Mouse (Mus musculus): ENCODE results near the gene Sf3b6.

Gene Sf3b6

DNA sequence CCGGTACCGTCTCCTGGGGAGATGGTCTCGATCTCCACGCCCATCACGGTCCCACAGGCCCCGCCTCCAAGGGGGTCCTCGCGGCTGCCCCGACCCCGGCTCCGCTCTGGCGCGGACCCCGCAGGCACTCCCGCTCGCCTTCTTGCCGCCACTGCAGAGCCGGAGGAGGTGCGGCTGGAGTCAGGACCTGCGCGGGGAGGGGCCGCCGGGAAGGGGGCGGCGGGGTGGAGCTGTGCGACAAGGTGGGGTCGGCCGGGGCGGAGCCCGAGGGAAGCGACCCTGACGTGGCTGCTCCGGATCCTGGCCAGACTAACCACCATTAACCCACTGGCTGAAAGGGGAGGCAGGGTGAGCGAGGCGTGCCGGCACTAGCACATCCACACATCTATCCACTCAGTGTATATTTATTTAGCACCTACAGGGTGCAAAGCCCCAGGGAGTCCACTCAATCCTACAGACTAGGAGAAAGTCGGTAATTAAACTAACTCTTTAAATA is 24.1 kb downstream of the Sf3b6 start, which contains the start of gene Fkbp1b:
TSS of gene Fkbp1b (minus strand) at position 200 of the 496 bp plus-strand sequence.
- peak; percentile 64 for DNase-seq

- DNase-seq: no peak
Observed at GRCm38 (mm10) chr12:4842456-4842855, 25.1 kb downstream of the Sf3b6 start.

DNA sequence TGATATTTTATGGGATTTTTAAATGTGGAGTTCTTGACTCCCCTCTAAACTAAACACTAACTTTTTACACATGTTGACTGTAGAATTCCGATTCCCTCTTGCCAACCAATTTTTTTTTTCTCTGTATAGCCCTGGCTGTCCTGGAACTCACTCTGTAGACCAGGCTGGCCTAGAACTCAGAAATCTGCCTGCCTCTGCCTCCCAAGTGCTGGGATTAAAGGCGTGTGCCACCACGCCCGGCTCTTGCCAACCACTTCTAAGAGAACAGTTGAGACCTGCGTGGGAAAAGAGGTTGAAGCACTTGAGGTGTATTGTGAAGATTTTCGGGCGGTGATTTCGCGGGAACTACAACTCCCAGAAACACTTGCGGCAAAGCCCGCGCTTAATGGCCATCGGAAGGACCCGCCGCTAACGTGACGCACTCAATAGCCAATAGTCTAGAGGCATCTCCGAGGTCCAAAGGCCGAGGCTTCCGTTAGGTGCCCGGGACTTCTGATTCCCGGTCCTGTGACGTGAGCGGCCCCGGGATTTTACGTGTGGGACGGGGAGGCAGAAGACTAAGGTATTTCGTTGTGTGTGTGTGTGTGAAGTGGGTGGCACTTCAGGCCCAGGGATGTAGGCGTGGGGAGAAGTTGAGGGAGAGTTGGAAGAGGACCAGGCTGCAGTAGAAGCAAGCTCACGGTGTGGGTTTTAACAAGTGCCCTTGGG is 25.7 kb downstream of the Sf3b6 start, which contains the start of gene Wdcp:
TSS of gene Wdcp (plus strand) at position 414 of the 708 bp plus-strand sequence.
- DNase-seq: peak; percentile 88

GRCm38 (mm10) chr12:4843741-4844140 is 26.4 kb downstream of the Sf3b6 start:
- no peak for DNase-seq

GRCm38 (mm10) chr12:4856160-4856559 is 38.8 kb downstream of the Sf3b6 start:
- no peak for DNase-seq

GRCm38 (mm10) chr12:4856834-4857233 is 39.5 kb downstream of the Sf3b6 start:
- DNase-seq: no peak

GRCm38 (mm10) chr12:4859241-4859914 is 42.0 kb downstream of the Sf3b6 start:
- DNase-seq: no peak

DNA sequence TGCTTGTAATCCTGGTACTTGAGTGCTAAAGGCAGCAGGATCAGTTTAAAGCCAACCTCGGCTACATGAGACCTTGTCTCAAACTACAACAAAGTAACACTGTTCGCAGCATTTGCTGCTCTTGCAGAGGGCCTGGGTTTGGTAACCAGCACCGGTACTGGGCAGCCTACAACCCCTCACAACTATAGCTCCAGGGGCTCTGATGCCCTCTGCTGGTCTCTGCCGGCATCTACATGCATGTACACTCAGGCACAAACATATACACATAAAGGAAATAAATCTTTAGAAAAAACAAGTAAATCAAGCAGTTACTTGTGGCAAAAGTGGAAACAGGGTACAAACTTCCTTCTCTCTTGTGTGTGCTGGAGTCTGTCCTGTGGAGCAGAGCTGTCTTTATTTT is 45.3 kb downstream of the Sf3b6 start:
- DNase-seq: no peak

DNA sequence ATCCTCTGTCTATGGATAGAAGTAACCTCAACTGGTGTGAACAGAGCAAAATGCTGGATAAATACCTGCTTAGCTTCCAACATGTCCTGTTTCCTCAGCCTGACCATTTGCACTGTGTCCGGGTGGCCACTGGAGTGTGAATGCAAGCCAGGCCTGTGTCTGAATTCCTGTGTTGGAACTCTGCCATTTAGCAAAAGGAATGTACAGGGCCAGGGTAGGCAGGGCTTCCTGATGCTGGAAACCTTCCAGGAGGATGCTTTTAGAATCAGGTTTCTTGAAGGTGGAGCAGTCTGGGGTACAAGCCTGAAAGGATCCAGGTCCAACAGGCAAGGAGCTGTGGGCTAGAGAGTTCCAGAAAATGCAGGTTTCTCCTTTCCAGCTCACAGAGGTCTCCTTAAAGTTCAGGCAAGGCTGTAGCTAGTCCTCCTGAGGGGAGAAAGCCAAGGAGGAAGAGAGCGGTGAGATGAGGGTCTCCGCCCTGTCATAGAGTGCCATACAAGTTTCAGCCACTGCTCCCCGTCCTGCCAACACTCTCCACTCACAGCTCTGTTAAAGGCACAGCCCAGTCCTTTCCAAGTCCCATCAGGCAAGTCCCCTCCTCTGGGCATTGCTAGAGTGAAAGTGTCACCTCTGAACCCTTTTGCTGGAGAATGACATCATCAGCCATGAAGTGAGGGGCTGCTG is 46.5 kb downstream of the Sf3b6 start:
- DNase-seq: peak; percentile 18

GRCm38 (mm10) chr12:4864338-4864690 is 47.0 kb downstream of the Sf3b6 start:
- no peak for DNase-seq

DNA sequence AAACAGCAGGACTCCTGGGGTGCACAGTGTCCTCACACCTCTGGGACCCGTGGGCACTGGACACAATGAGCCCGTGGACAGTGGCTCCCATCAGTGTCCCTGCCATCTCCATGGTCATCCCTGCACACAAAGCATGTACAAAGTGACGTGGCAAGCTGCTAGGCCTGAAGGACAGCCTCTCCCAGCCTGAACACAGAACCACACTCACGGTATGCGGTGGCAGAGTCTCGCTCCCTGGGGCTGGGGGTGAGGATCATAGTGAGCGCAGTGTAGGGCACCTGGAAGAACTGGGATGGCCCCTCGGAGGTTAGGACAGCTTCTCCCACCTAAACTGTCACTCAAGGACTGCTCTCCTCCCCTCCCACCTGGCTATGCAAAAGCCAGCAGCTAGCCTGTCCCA is 51.6 kb downstream of the Sf3b6 start:
- DNase-seq: no peak

- no peak for DNase-seq
Observed at GRCm38 (mm10) chr12:4871260-4871659, 53.9 kb downstream of the Sf3b6 start.

- DNase-seq: no peak
Observed at GRCm38 (mm10) chr12:4872273-4872672, 54.9 kb downstream of the Sf3b6 start.

DNA sequence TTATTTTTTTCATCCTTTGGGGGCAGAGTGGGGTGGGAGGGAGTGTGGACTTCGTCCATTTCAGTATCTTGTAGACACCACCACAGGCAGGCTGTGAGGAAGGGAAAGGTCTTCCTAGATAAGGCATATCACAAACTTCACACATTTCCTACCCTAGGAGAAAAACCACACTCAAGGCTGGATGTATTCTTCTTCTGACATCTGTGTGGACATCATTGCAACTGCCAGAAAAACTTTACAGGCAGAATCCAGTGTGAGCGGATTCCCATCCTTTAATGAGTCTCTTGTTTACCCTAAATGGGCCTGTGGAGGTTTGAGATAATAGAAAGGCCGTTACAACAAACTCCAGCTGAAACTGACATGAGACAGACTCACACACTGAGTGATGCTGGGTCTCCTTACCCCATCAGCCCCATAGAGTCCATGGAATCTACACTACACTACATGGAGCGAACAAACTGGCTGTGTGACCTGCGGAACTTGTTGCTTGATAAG is 55.7 kb downstream of the Sf3b6 start:
- DNase-seq: no peak

DNA sequence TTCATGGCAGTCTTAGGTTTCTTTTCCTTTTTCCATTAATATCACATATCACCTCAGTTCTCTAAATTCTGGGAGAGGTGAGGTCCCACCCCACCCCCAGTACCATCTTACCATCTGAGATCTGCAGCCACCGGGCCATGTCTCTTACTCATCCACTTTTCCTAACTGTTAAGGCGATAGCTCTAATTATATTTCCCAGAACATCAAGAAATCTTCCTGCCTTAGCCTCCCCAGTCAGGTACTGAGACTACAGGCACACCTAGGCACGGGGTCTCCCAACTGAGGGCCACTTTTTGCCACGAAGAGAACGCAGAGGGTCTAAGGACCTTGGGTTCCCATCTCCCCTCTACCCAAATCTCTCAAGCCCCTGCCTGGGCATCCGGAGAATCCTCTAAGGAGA is 56.2 kb downstream of the Sf3b6 start:
- no peak for DNase-seq

DNA sequence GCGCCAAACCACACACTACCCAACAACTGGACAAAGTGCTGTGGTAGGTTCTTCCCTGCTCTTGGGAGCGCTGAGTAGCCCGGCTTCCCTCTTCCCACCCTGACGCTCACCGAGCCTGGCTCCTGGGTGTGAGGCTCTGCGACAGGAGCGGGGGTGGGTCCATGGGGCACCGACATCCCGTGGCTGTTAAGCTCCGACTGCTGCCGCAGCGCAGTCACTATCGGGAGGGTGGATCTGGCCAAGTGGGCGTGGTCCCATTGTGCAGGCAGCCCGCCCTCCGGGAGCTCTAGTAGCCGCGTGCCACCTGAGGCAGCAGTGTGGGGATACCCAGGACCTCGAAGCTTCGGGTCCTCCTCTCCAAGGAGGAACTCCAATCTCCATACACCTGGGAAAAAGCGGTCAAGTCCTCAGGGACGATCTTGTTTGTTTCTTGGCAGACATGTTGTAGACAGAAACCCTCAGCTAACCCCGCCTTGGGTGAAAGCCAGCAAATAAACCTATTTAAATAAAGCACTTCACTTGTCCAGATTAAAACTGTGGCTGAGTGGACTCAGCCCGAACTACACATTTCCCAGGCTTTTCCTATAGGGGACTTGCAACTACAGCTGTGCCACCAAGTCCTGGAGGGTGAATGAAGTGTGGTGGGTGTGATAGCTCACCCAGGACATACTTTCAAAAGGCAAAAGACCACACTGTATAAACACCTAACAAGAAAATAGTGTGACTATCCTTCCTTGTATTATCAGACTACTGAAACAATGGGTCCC is 57.0 kb downstream of the Sf3b6 start, which contains the start of gene Mfsd2b:
TSS of gene Mfsd2b (minus strand) at position 199 of the 767 bp plus-strand sequence.
- DNase-seq: peak; percentile 25

- DNase-seq: no peak
Observed at GRCm38 (mm10) chr12:4875623-4876022, 58.3 kb downstream of the Sf3b6 start.

Measured in cerebellum, adult 11 months (tissue).